Comparison of ENCODE assay signal across 32 mouse cellular contexts in the genomic region with DNA sequence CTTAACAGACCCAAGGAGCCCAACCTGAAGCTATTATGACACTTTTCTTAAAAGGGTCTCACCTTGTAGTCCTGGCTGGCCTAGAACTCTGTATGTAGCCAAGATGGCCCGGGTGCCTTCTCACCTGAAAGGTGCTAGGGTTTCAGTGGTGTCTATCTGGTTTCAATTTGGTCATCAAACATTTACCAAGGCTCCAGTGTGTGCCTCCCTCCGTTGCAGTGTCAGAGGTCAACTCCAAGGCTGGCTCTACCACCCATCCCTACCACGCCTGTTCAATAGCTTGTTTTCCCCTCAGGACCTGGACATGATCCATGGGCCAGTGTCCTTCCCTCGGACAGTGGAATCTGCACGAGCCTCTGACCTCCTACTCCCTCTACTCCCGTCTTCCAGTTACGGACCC. TPM values are rescaled to one million over a fixed set of nuclear protein-coding genes. Genes with fewer than 3 reads are reported as not detected.
A peak's percentile ranks its signal among the peaks of the same experiment; 100 is the strongest.
DNase-seq lines count a peak whose midpoint lies in the region; TF ChIP-seq lines count a peak whose summit lies in the region.
"Had no signal": no experiment of that assay in that cellular context is flagged by ENCODE, and none has a peak within 500 bp of the region (broad histone marks: within the 10 kb centered on the region; RNA-seq: fewer than 3 reads in every experiment).

No protein-coding gene starts in this region.

- H3K4me2 ChIP-seq in CH12.LX (ENCODE audit: insufficient read depth, low read depth, poor library complexity, severe bottlenecking): no peak overlapping the region
- H3K4me2 ChIP-seq in myocyte (ENCODE audit: low read depth): no peak overlapping the region
- H3K4me2 ChIP-seq: embryonic facial prominence, embryonic 12.5 days; embryonic facial prominence, embryonic 15.5 days; heart, embryonic 13.5 days; hindbrain, embryonic 15.5 days had no signal

- H3K9me3 ChIP-seq in CH12.LX (replicated peaks; ENCODE audit: low read length): no peaks in the 10 kb centered on the region
- H3K9me3 ChIP-seq in embryonic facial prominence, embryonic 10.5 days: no peaks in the 10 kb centered on the region
- H3K9me3 ChIP-seq: embryonic facial prominence, embryonic 12.5 days; embryonic facial prominence, embryonic 15.5 days; G1E; heart, embryonic 10.5 days; heart, embryonic 13.5 days; hindbrain, embryonic 15.5 days had no signal

- H3ac ChIP-seq in myocyte (ENCODE audit: control insufficient read depth, insufficient read length): no peak overlapping the region

- H3K4me1 ChIP-seq in heart, adult 2 months (ENCODE audit: control insufficient read depth, insufficient read depth, low read length): no peaks in the 10 kb centered on the region; the same call in 1 of the 2 replicates
- peaks cover 5% of the 10 kb centered on the region for H3K4me1 ChIP-seq in liver, adult 2 months (ENCODE audit: control insufficient read depth, insufficient read depth, low read length)
- H3K4me1 ChIP-seq in CH12.LX (ENCODE audit: control insufficient read depth in 1 of 2, insufficient read depth in 2 of 2): peaks cover 5 to 17% of the 10 kb centered on the region in 2 experiments
- H3K4me1 ChIP-seq in embryonic facial prominence, embryonic 10.5 days: peaks cover 6% of the 10 kb centered on the region; the same call in 1 of the 2 replicates
- H3K4me1 ChIP-seq: embryonic facial prominence, embryonic 12.5 days; embryonic facial prominence, embryonic 15.5 days; heart, embryonic 13.5 days; hindbrain, embryonic 15.5 days had no signal

- no peak overlapping the region for H3K9ac ChIP-seq in heart, adult 2 months (ENCODE audit: low read depth, low read length)
- no peak overlapping the region for H3K9ac ChIP-seq in liver, adult 2 months (ENCODE audit: low read depth, low read length)
- H3K9ac ChIP-seq in CH12.LX (ENCODE audit: insufficient read depth, low read depth): no peak overlapping the region
- H3K9ac ChIP-seq: embryonic facial prominence, embryonic 12.5 days; embryonic facial prominence, embryonic 15.5 days; heart, embryonic 13.5 days; hindbrain, embryonic 15.5 days had no signal

- no peaks in the 10 kb centered on the region for H3K79me2 ChIP-seq in heart, adult 2 months (replicated peaks; ENCODE audit: control insufficient read depth, insufficient read depth, low read length)
- H3K79me2 ChIP-seq in liver, adult 2 months (ENCODE audit: control insufficient read depth, insufficient read depth, low read length): no peaks in the 10 kb centered on the region
- no peaks in the 10 kb centered on the region for H3K79me2 ChIP-seq in CH12.LX (replicated peaks; ENCODE audit: control insufficient read depth, extremely low read depth, insufficient read depth, poor library complexity, severe bottlenecking)
- H3K79me2 ChIP-seq in myocyte (ENCODE audit: control insufficient read depth, insufficient read depth): no peaks in the 10 kb centered on the region

- no peaks in the 10 kb centered on the region for H3K27me3 ChIP-seq in heart, adult 2 months (ENCODE audit: control insufficient read depth, insufficient read depth, low read length)
- H3K27me3 ChIP-seq in liver, adult 2 months (ENCODE audit: control insufficient read depth, insufficient read depth, low read length): no peaks in the 10 kb centered on the region
- H3K27me3 ChIP-seq in CH12.LX (replicated peaks): no peaks in the 10 kb centered on the region
- no peaks in the 10 kb centered on the region for H3K27me3 ChIP-seq in myocyte (ENCODE audit: control insufficient read depth, insufficient read depth, insufficient read length)
- no peaks in the 10 kb centered on the region for H3K27me3 ChIP-seq in embryonic facial prominence, embryonic 10.5 days (replicated peaks; ENCODE audit: low read depth, poor library complexity, severe bottlenecking)
- H3K27me3 ChIP-seq: embryonic facial prominence, embryonic 12.5 days; embryonic facial prominence, embryonic 15.5 days; heart, embryonic 13.5 days; hindbrain, embryonic 15.5 days had no signal

- intact Hi-C loops in heart, adult 2 months (cut with DNase I): no loop called here
- intact Hi-C loops in left cerebral cortex, postnatal 14 days (cut with DNase I): no loop called here

- no peak overlapping the region for H3K4me3 ChIP-seq in heart, adult 2 months
- H3K4me3 ChIP-seq in liver, adult 2 months (ENCODE audit: insufficient read depth, low read depth, low read length): no peak overlapping the region
- no peak overlapping the region for H3K4me3 ChIP-seq in CH12.LX (replicated peaks in 1 of 3; ENCODE audit: low read depth in 2 of 3, low read length in 2 of 3, poor library complexity in 1 of 3)
- no peak overlapping the region for H3K4me3 ChIP-seq in myocyte
- H3K4me3 ChIP-seq in embryonic facial prominence, embryonic 10.5 days: no peak overlapping the region
- H3K4me3 ChIP-seq: embryonic facial prominence, embryonic 12.5 days; embryonic facial prominence, embryonic 15.5 days; gastrocnemius, adult 2 months; heart, embryonic 10.5 days; heart, embryonic 13.5 days; hindbrain, embryonic 15.5 days had no signal

- 81% methylated on average over 7 of the region's 7 CpGs for WGBS in heart, adult 2 months
- 15% methylated on average over 7 of the region's 7 CpGs for WGBS in liver, adult 2 months
- WGBS in embryonic facial prominence, embryonic 10.5 days: 78% methylated on average over 7 of the region's 7 CpGs

- no peak overlapping the region for H3K27ac ChIP-seq in heart, adult 2 months
- H3K27ac ChIP-seq in liver, adult 2 months (replicated peaks; ENCODE audit: insufficient read depth, low read depth, low read length): peak overlapping the region; percentile 23; the same call in 1 of the 2 replicates
- no peak overlapping the region for H3K27ac ChIP-seq in CH12.LX (ENCODE audit: insufficient read depth, low read depth)
- H3K27ac ChIP-seq in embryonic facial prominence, embryonic 10.5 days (replicated peaks): no peak overlapping the region
- H3K27ac ChIP-seq: embryonic facial prominence, embryonic 12.5 days; embryonic facial prominence, embryonic 15.5 days; gastrocnemius, adult 2 months; heart, embryonic 10.5 days; heart, embryonic 13.5 days; hindbrain, embryonic 15.5 days had no signal

- DNase-seq in heart, adult 11 months: peak; percentile 85
- DNase-seq in heart, adult 2 months: no peak
- DNase-seq in liver, adult 2 months (ENCODE audit: extremely low read depth, low read depth, low spot score): peak; percentile 74
- DNase-seq in liver (no peak), CH12.LX (ENCODE audit: extremely low read depth) (no peak)
- DNase-seq in embryonic facial prominence, embryonic 10.5 days (ENCODE audit: low spot score): no peak
- no peak for DNase-seq in left cerebral cortex, postnatal 14 days (ENCODE audit: low spot score in 2 of 2)
- DNase-seq: adrenal gland, adult 8-10 months; adrenal gland, postnatal 25 days; cerebellum, adult 11-12 months; cerebellum, adult 8-10 months; cerebellum, postnatal 14 days; forebrain, postnatal 0 days; gastrocnemius, adult 2 months; gastrocnemius, postnatal 14 days; heart, adult 18-20 months; heart, postnatal 14 days; heart, postnatal 4 days had no signal

- H3K36me3 ChIP-seq in heart, adult 2 months (ENCODE audit: control insufficient read depth, insufficient read depth, low read length): no peaks in the 10 kb centered on the region
- peaks cover 15% of the 10 kb centered on the region; the same call in 1 of the 2 replicates for H3K36me3 ChIP-seq in liver, adult 2 months (ENCODE audit: control insufficient read depth, insufficient read depth, low read length)
- H3K36me3 ChIP-seq in CH12.LX (replicated peaks in 1 of 2; ENCODE audit: control insufficient read depth in 1 of 2, insufficient read depth in 1 of 2, low read length in 1 of 2): peaks cover 48 to 60% of the 10 kb centered on the region in 2 experiments
- H3K36me3 ChIP-seq in myocyte (ENCODE audit: control insufficient read depth, insufficient read depth): peaks cover 8% of the 10 kb centered on the region
- H3K36me3 ChIP-seq in embryonic facial prominence, embryonic 10.5 days (replicated peaks): peaks cover 55% of the 10 kb centered on the region

- dilution Hi-C loops in CH12.LX (cut with MboI; ENCODE audit: extremely low pct_ligation_motif_present, extremely low pct_unique_long_range_greater_than_20kb, low sequenced_read_pairs): no loop called here

- no peak for TF ChIP-seq RAD21 in CH12.LX (IDR thresholded peaks at IDR 0.05; ENCODE audit: low read depth, low read length)

- no peak for TF ChIP-seq EP300 in heart, adult 2 months (IDR thresholded peaks at IDR 0.05; ENCODE audit: insufficient read depth, low read depth, low read length)
- no peak for TF ChIP-seq EP300 in CH12.LX (IDR thresholded peaks at IDR 0.05; ENCODE audit: low read length)

- in situ Hi-C loops in CH12.LX (cut with MboI; ENCODE audit: low pct_ligation_motif_present, low pct_unique_long_range_greater_than_20kb, low sequenced_read_pairs): no loop called here

- TF ChIP-seq POLR2A in heart, adult 2 months (IDR thresholded peaks at IDR 0.05; ENCODE audit: insufficient read depth, low read depth, low read length): no peak
- no peak for TF ChIP-seq POLR2A in liver, adult 2 months (IDR thresholded peaks at IDR 0.05; ENCODE audit: extremely low read depth, insufficient read depth, low read length)
- no peak for TF ChIP-seq POLR2A in CH12.LX (IDR thresholded peaks at IDR 0.05; ENCODE audit: low read depth, low read length)
- TF ChIP-seq POLR2A in myocyte (IDR thresholded peaks at IDR 0.05; ENCODE audit: insufficient read length, low read depth): no peak

- no peak for TF ChIP-seq CTCF in heart, adult 2 months (IDR thresholded peaks at IDR 0.05)
- TF ChIP-seq CTCF in liver, adult 2 months (IDR thresholded peaks at IDR 0.05; ENCODE audit: low read depth, low read length): no peak
- no peak for TF ChIP-seq CTCF in CH12.LX (conservative IDR thresholded peaks at IDR 0.05 in 1 of 2, IDR thresholded peaks at IDR 0.05 in 1 of 2; ENCODE audit: low read depth in 2 of 2, low read length in 2 of 2)

RNA-seq across cellular contexts. Expression of gene Lman1l, which starts 3.7 kb away (rescaled TPM):
- not detected for total RNA-seq in heart, adult 2 months (2021)
- polyA plus RNA-seq in heart, adult 2 months (2012; rRNA removed): 0.20 TPM in 1 of 2 replicates, not detected in the other
- total RNA-seq in liver, adult 2 months (2014; rRNA removed): not detected in 2 replicates
- polyA plus RNA-seq in liver, adult 2 months (2012; rRNA removed): not detected in 2 replicates
- total RNA-seq in CH12.LX (2012; rRNA removed): 0.08 TPM in 1 of 2 replicates, not detected in the other
- not detected in 2 replicates for total RNA-seq in CH12.LX (2014; rRNA removed)
- 0.19 and 0.29 TPM in 2 replicates for polyA plus RNA-seq in CH12.LX (2012; ENCODE audit: insufficient read length, low read depth)
- polyA plus RNA-seq in myocyte (2012; fragmentation: generic; extraction: Trizol): 1.00 TPM
- not detected in 2 replicates for polyA plus RNA-seq in embryonic facial prominence, embryonic 10.5 days (2016; fragmentation: Nextera tagmentation; extraction: Ambion mirVana)
- total RNA-seq in left cerebral cortex, postnatal 14 days (2021): not detected
- total RNA-seq: adrenal gland, adult 8-10 months; adrenal gland, postnatal 25 days; forebrain, postnatal 0 days; G1E; gastrocnemius, adult 2 months; gastrocnemius, postnatal 14 days; gastrocnemius, postnatal 4 days; heart, postnatal 14 days; heart, postnatal 4 days had no signal
- polyA plus RNA-seq: embryonic facial prominence, embryonic 12.5 days; embryonic facial prominence, embryonic 15.5 days; forebrain, embryonic 11.5 days; forebrain, embryonic 14.5 days; forebrain, postnatal 0 days; G1E; heart, embryonic 10.5 days; heart, embryonic 13.5 days; heart, embryonic 16.5 days; hindbrain, embryonic 11.5 days; hindbrain, embryonic 15.5 days had no signal

RNA-seq across cellular contexts. Expression of gene Cplx3, which starts 18.2 kb away (rescaled TPM):
- total RNA-seq in heart, adult 2 months (2021): not detected
- polyA plus RNA-seq in heart, adult 2 months (2012; rRNA removed): not detected in 2 replicates
- not detected in 2 replicates for total RNA-seq in liver, adult 2 months (2014; rRNA removed)
- not detected in 2 replicates for polyA plus RNA-seq in liver, adult 2 months (2012; rRNA removed)
- total RNA-seq in CH12.LX (2012; rRNA removed) (not detected in 2 replicates), CH12.LX (2014; rRNA removed) (not detected in 2 replicates)
- polyA plus RNA-seq in CH12.LX (2012; ENCODE audit: insufficient read length, low read depth) (0.09 TPM in 1 of 2 replicates, not detected in the other), myocyte (2012; fragmentation: generic; extraction: Trizol) (0.23 TPM)
- 1.6 and 1.8 TPM in 2 replicates for polyA plus RNA-seq in embryonic facial prominence, embryonic 10.5 days (2016; fragmentation: Nextera tagmentation; extraction: Ambion mirVana)
- total RNA-seq in left cerebral cortex, postnatal 14 days (2021): 10 to 100 TPM; 16.3 to 24.4 TPM
- total RNA-seq: adrenal gland, adult 8-10 months; adrenal gland, postnatal 25 days; gastrocnemius, adult 2 months; gastrocnemius, postnatal 14 days; gastrocnemius, postnatal 4 days; heart, adult 18-20 months; heart, postnatal 14 days; heart, postnatal 4 days had no signal
- polyA plus RNA-seq: embryonic facial prominence, embryonic 15.5 days; forebrain, embryonic 11.5 days; G1E; heart, embryonic 13.5 days; heart, embryonic 16.5 days had no signal

RNA-seq across cellular contexts. Expression of gene Csk, which starts 29.1 kb away (rescaled TPM):
- 10 to 100 TPM; 23.3 to 29.7 TPM for total RNA-seq in heart, adult 2 months (2021)
- 19.4 and 20.6 TPM in 2 replicates for polyA plus RNA-seq in heart, adult 2 months (2012; rRNA removed)
- total RNA-seq in liver, adult 2 months (2014; rRNA removed): 18.3 and 32.8 TPM in 2 replicates
- 31.4 and 33.9 TPM in 2 replicates for polyA plus RNA-seq in liver, adult 2 months (2012; rRNA removed)
- 111 and 122 TPM in 2 replicates for total RNA-seq in CH12.LX (2012; rRNA removed)
- total RNA-seq in CH12.LX (2014; rRNA removed): 111 and 125 TPM in 2 replicates
- polyA plus RNA-seq in CH12.LX (2012; ENCODE audit: insufficient read length, low read depth): 139 and 153 TPM in 2 replicates
- 76.7 TPM for polyA plus RNA-seq in myocyte (2012; fragmentation: generic; extraction: Trizol)
- polyA plus RNA-seq in embryonic facial prominence, embryonic 10.5 days (2016; fragmentation: Nextera tagmentation; extraction: Ambion mirVana): 33.2 and 38.3 TPM in 2 replicates
- 10 to 100 TPM; 46.8 to 47.1 TPM for total RNA-seq in left cerebral cortex, postnatal 14 days (2021)

RNA-seq across cellular contexts. Expression of gene Ulk3, which starts 35.0 kb away (rescaled TPM):
- 1 to 10 TPM; 5.7 to 6.7 TPM for total RNA-seq in heart, adult 2 months (2021)
- 19.1 and 23.3 TPM in 2 replicates for polyA plus RNA-seq in heart, adult 2 months (2012; rRNA removed)
- total RNA-seq in liver, adult 2 months (2014; rRNA removed): 4.5 and 5.7 TPM in 2 replicates
- polyA plus RNA-seq in liver, adult 2 months (2012; rRNA removed): 9.8 and 16.8 TPM in 2 replicates
- total RNA-seq in CH12.LX (2012; rRNA removed) (10.5 and 11.4 TPM in 2 replicates), CH12.LX (2014; rRNA removed) (1.8 and 2.6 TPM in 2 replicates)
- polyA plus RNA-seq in CH12.LX (2012; ENCODE audit: insufficient read length, low read depth) (10.0 and 11.8 TPM in 2 replicates), myocyte (2012; fragmentation: generic; extraction: Trizol) (12.2 TPM)
- polyA plus RNA-seq in embryonic facial prominence, embryonic 10.5 days (2016; fragmentation: Nextera tagmentation; extraction: Ambion mirVana): 13.3 and 16.4 TPM in 2 replicates
- 10 to 100 TPM; 30.0 to 34.2 TPM for total RNA-seq in left cerebral cortex, postnatal 14 days (2021)

RNA-seq across cellular contexts. Expression of gene Cyp1a2, which starts 59.2 kb away (rescaled TPM):
- total RNA-seq in heart, adult 2 months (2021): not detected
- 1.00 TPM in 1 of 2 replicates, not detected in the other for polyA plus RNA-seq in heart, adult 2 months (2012; rRNA removed)
- 495 and 621 TPM in 2 replicates for total RNA-seq in liver, adult 2 months (2014; rRNA removed)
- 954 and 976 TPM in 2 replicates for polyA plus RNA-seq in liver, adult 2 months (2012; rRNA removed)
- not detected in 2 replicates for total RNA-seq in CH12.LX (2012; rRNA removed)
- not detected in 2 replicates for total RNA-seq in CH12.LX (2014; rRNA removed)
- not detected in 2 replicates for polyA plus RNA-seq in CH12.LX (2012; ENCODE audit: insufficient read length, low read depth)
- polyA plus RNA-seq in myocyte (2012; fragmentation: generic; extraction: Trizol): not detected
- polyA plus RNA-seq in embryonic facial prominence, embryonic 10.5 days (2016; fragmentation: Nextera tagmentation; extraction: Ambion mirVana): not detected in 2 replicates
- total RNA-seq in left cerebral cortex, postnatal 14 days (2021): not detected
- total RNA-seq: adrenal gland, postnatal 25 days; forebrain, postnatal 0 days; G1E; gastrocnemius, adult 2 months; gastrocnemius, postnatal 14 days; heart, adult 18-20 months; heart, postnatal 14 days; heart, postnatal 4 days had no signal
- polyA plus RNA-seq: brain, embryonic 14.5 days; embryonic facial prominence, embryonic 12.5 days; embryonic facial prominence, embryonic 15.5 days; forebrain, embryonic 11.5 days; forebrain, embryonic 14.5 days; forebrain, postnatal 0 days; frontal cortex, adult 2 months; G1E; heart, embryonic 10.5 days; heart, embryonic 13.5 days; hindbrain, embryonic 11.5 days; hindbrain, embryonic 15.5 days had no signal

Comparison
In these comparisons a context has a peak if more than half of its experiments do, and no peak if none do; other contexts are left out.
1. DNase-seq: peak in heart, adult 11 months (single experiment) and liver, adult 2 months (single experiment); none in heart, adult 2 months (0 of 2), liver (single experiment), CH12.LX (single experiment), embryonic facial prominence, embryonic 10.5 days (single experiment) and left cerebral cortex, postnatal 14 days (0 of 2).